Mouse (Mus musculus) thymus, adult 2 months (tissue): Measurements from ENCODE around the gene Ehbp1. TPM values are rescaled to one million over a fixed set of nuclear protein-coding genes. Genes with fewer than 3 reads are reported as not detected.

Experiments used
- DNase-seq: peaks from one replicate; pipeline ENCODE4 v3.0.0; 2021
- H3K27ac ChIP-seq: fragments of 200-500 bp; 2 replicates; pipeline ENCODE4 v1.5.1; 2012; ENCODE audit warnings: low read length, control low read depth; ENCODE audit not compliant: control insufficient read depth, insufficient read depth
- H3K27me3 ChIP-seq: fragments of 200-500 bp; 2 replicates; pipeline ENCODE4 v1.6.1; 2012; ENCODE audit warnings: mild to moderate bottlenecking, low read length, moderate library complexity, mixed read lengths; ENCODE audit not compliant: control insufficient read depth, insufficient read depth
- H3K36me3 ChIP-seq: fragments of 200-500 bp; 2 replicates; pipeline ENCODE4 v1.6.1; 2012; ENCODE audit warnings: mild to moderate bottlenecking, low read length, moderate library complexity; ENCODE audit not compliant: control insufficient read depth, insufficient read depth
- H3K4me1 ChIP-seq: fragments of 200-500 bp; replicated peaks from 2 replicates; pipeline ENCODE4 v1.6.1; 2012; ENCODE audit warnings: low read length; ENCODE audit not compliant: control insufficient read depth, insufficient read depth
- H3K4me3 ChIP-seq: fragments of 200-500 bp; 2 replicates; pipeline ENCODE4 v1.5.1; 2012; ENCODE audit warnings: mild to moderate bottlenecking, low read length, control low read depth, moderate library complexity; ENCODE audit not compliant: control insufficient read depth, insufficient read depth
- CTCF ChIP-seq: fragments of 200-500 bp; IDR thresholded peaks from 2 replicates; pipeline ENCODE4 v1.5.1; 2012; ENCODE audit warnings: mild to moderate bottlenecking, control low read depth, low read length, moderate library complexity, borderline replicate concordance; ENCODE audit not compliant: control insufficient read depth, poor library complexity, insufficient read depth; ENCODE audit errors: extremely low read depth
- POLR2A ChIP-seq: fragments of 200-500 bp; IDR thresholded peaks from 2 replicates; pipeline ENCODE4 v1.6.1; 2012; ENCODE audit warnings: mild to moderate bottlenecking, low read length, control low read depth, moderate library complexity; ENCODE audit not compliant: control insufficient read depth, poor library complexity, insufficient read depth; ENCODE audit errors: extremely low read depth
- WGBS: fragments of 180-500 bp; shearing (Covaris S2); methylation state at CpG from one replicate; pipeline ENCODE4 v1.1.7; 2018; 5-methylcytosine and 5-hydroxymethylcytosine counted together
- polyA plus RNA-seq: library from polyadenylated mRNA; depleted of rRNA; stranded (reverse); fragments of >200 nt; gene quantifications from 2 replicates; pipeline ENCODE4 v1.2.3, GENCODE M21; 2012

Ehbp1 gene
- polyA plus RNA-seq, 1 experiment = 0.75 TPM

DNA sequence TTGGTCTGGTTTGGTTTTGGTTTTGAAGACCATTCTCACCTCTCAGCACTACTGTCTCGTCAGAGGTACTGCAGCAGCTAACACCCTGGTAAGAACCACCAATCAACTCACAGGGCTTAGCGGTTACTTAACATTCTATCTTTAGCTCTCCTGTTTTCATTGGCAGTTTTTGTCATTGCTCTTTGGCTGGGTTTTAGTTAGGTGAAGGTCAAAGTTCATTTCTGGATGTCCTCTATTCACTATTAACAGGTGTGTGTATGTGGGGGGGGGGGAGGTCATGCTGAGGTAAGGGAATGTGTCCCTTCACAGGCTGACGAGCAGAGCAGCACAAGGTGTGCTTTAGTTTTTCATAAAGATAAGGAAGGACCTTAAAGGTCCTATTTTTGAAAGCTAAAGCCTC is 147.5 kb downstream of the Ehbp1 start:
- Histone ChIP-seq H3K4me1 (no peaks in the 10 kb centered on the region), H3K27me3 (no peaks in the 10 kb centered on the region), H3K36me3 (no peaks in the 10 kb centered on the region), H3K27ac (no peak overlapping the region), H3K4me3 (no peak overlapping the region)
- DNase-seq = no peak
- 91% methylated on average over 3 of the region's 3 CpGs for WGBS
- TF ChIP-seq CTCF = no peak
- no peak for TF ChIP-seq POLR2A

GRCm38 (mm10) chr11:22190576-22190975 is 151.5 kb downstream of the Ehbp1 start:
- H3K27me3 ChIP-seq = no peaks in the 10 kb centered on the region
- 55% methylated on average over 3 of the region's 3 CpGs for WGBS
- TF ChIP-seq POLR2A = no peak
- TF ChIP-seq CTCF = no peak

GRCm38 (mm10) chr11:22189970-22190369 is 152.1 kb downstream of the Ehbp1 start:
- H3K36me3 ChIP-seq = no peaks in the 10 kb centered on the region
- no peak overlapping the region for H3K4me3 ChIP-seq
- no peak overlapping the region for H3K27ac ChIP-seq
- WGBS = 90% methylated on average over 3 of the region's 3 CpGs
- no peak for DNase-seq
- H3K4me1 ChIP-seq = no peaks in the 10 kb centered on the region
- TF ChIP-seq POLR2A = no peak
- TF ChIP-seq CTCF = no peak
- no peaks in the 10 kb centered on the region for H3K27me3 ChIP-seq

More at GRCm38 (mm10) chr11:22190576-22190975, 151.5 kb downstream of the Ehbp1 start:
- no peak overlapping the region for H3K4me3 ChIP-seq
- H3K4me1 ChIP-seq = no peaks in the 10 kb centered on the region
- no peaks in the 10 kb centered on the region for H3K36me3 ChIP-seq
- no peak for DNase-seq
- no peak overlapping the region for H3K27ac ChIP-seq

- H3K4me3 ChIP-seq = no peak overlapping the region
- no peaks in the 10 kb centered on the region for H3K36me3 ChIP-seq
- H3K27me3 ChIP-seq = no peaks in the 10 kb centered on the region
- no peak for TF ChIP-seq CTCF
- no peak for TF ChIP-seq POLR2A
- 95% methylated on average over 8 of the region's 8 CpGs for WGBS
- no peaks in the 10 kb centered on the region for H3K4me1 ChIP-seq
- no peak for DNase-seq
- no peak overlapping the region for H3K27ac ChIP-seq
Measured at GRCm38 (mm10) chr11:22181530-22182501, 160.3 kb downstream of the Ehbp1 start.

GRCm38 (mm10) chr11:22180146-22180545 is 161.9 kb downstream of the Ehbp1 start:
- Histone ChIP-seq H3K36me3 (no peaks in the 10 kb centered on the region), H3K27ac (no peak overlapping the region), H3K4me1 (no peaks in the 10 kb centered on the region), H3K4me3 (no peak overlapping the region), H3K27me3 (no peaks in the 10 kb centered on the region)
- TF ChIP-seq POLR2A = no peak
- no peak for TF ChIP-seq CTCF
- DNase-seq = no peak

DNA sequence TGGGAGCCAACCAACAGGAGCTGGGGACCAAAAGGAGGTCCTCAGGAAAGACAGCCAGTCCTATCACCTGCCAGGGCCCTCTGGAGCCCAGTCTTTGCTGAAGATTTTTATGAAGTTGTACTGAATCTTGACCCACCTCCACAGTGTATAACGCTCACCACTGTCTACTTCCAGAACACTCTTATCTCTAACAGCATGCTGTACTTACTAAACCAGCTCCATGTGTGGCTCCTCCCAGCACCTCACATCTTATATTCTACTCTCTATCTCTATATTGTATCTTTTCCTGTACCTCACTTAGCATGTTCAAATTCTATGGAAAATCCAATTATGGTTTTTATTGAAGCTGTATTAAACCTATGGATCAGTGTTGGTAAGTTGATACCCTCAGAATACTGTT is 163.5 kb downstream of the Ehbp1 start:
- Histone ChIP-seq H3K4me3 (no peak overlapping the region), H3K27ac (no peak overlapping the region), H3K4me1 (no peaks in the 10 kb centered on the region), H3K27me3 (no peaks in the 10 kb centered on the region), H3K36me3 (no peaks in the 10 kb centered on the region)
- TF ChIP-seq CTCF (no peak), POLR2A (no peak)
- no peak for DNase-seq
- WGBS = 96% methylated on average over 1 of the region's 1 CpGs
